Mouse (Mus musculus) embryonic stem cell, embryonic (primary cell): ENCODE data around the gene Apof.
"Not testable (repeated sequence)": the region's sequence is repeated elsewhere in the genome, so short reads cannot be mapped to it uniquely, and the experiment has no call there.

Source experiments
- CTCF ChIA-PET, 4 experiments: fragments of 300-600 bp in 2 of 4; fragments of 350-600 bp in 2 of 4; sonication (Branson Sonifier 250); formaldehyde crosslinking; loops; one replicate each; lab custom pipeline; 2022; ENCODE audit warnings: inconsistent platforms in 2 of 4; lab: Charles Lee
- POLR2A ChIA-PET, 4 experiments: fragments of 300-600 bp in 2 of 4; fragments of 350-600 bp in 2 of 4; sonication (Branson Sonifier 250); formaldehyde crosslinking; loops; one replicate each; lab custom pipeline; 2022; ENCODE audit warnings: antibody characterized with exemption in 4 of 4, inconsistent platforms in 1 of 4; lab: Charles Lee

Apof gene

GRCm38 (mm10) chr10:128270866-128271265 is 2.4 kb downstream of the Apof start:
- POLR2A ChIA-PET: interaction anchor here in 3 of 4 experiments (0.7 to 5.8 kb wide), 74 partner anchors 7 to 734 kb away, joined by 3 to 58 read pairs (median 5); partner anchors contain the start of genes Pan2 (in 3 of the 3), Rnf41 (in 3 of the 3), Apon (in 2 of the 3) and Baz2a (in 2 of the 3)
- CTCF ChIA-PET: interaction anchor here in 3 of 4 experiments (0.6 to 1.5 kb wide), 23 partner anchors 11 to 319 kb away, joined by 3 to 22 read pairs (median 4); partner anchors contain the start of genes Baz2a (in 1 of the 3), Erbb3 (in 1 of the 3), Myl6b (in 1 of the 3) and Nabp2 (in 1 of the 3)

GRCm38 (mm10) chr10:128271883-128272282 is 3.4 kb downstream of the Apof start:
- POLR2A ChIA-PET: interaction anchor here in 3 of 4 experiments (0.5 to 5.8 kb wide), 19 partner anchors 8 to 521 kb away, joined by 3 to 58 read pairs (median 3); partner anchors contain the start of genes Pan2 (in 2 of the 3), Cnpy2 (in 1 of the 3), Nabp2 (in 1 of the 3) and Rnf41 (in 1 of the 3)
- CTCF ChIA-PET: interaction anchor here (0.5 to 2.8 kb wide), 11 partner anchors 10 to 1193 kb away, joined by 3 to 31 read pairs (median 5); no protein-coding TSS in a partner anchor

GRCm38 (mm10) chr10:128272819-128273439 is 4.5 kb downstream of the Apof start:
- POLR2A ChIA-PET: interaction anchor here (0.5 to 5.8 kb wide), 27 partner anchors 9 to 275 kb away, joined by 3 to 58 read pairs (median 3); partner anchors contain the start of genes Cnpy2 (in 1 of the 4), Coq10a (in 1 of the 4) and Pan2 (in 1 of the 4)
- CTCF ChIA-PET: interaction anchor here (0.6 to 2.8 kb wide), 29 partner anchors 11 to 1072 kb away, joined by 3 to 31 read pairs (median 3); partner anchors contain the start of genes Pan2 (in 1 of the 4) and Timeless (in 1 of the 4)

- CTCF ChIA-PET: interaction anchor here in 2 of 4 experiments (0.6 to 0.7 kb wide), 3 partner anchors 29 to 1343 kb away, joined by 3 read pairs; no protein-coding TSS in a partner anchor
- POLR2A ChIA-PET: not testable (repeated sequence)
Measured at GRCm38 (mm10) chr10:128275374-128275773, 6.9 kb downstream of the Apof start.

- CTCF ChIA-PET: no interaction called here
- POLR2A ChIA-PET: interaction anchor here in 3 of 4 experiments (0.5 to 2.3 kb wide), 8 partner anchors 8 to 1033 kb away, joined by 3 to 11 read pairs (median 4); partner anchors contain the start of genes Il23a (in 1 of the 3), Pan2 (in 1 of the 3) and Stat2 (in 1 of the 3)
Measured at GRCm38 (mm10) chr10:128278158-128278557, 9.7 kb downstream of the Apof start.

GRCm38 (mm10) chr10:128280943-128281342 is 12.5 kb downstream of the Apof start:
- ChIA-PET CTCF (interaction anchor here in 2 of 4 experiments (0.7 to 1.8 kb wide), 3 partner anchors 11 to 54 kb away, joined by 3 to 7 read pairs (median 5); partner anchors contain the start of genes Pan2 (in 1 of the 2) and Stat2 (in 1 of the 2)), POLR2A (interaction anchor here in 3 of 4 experiments (0.5 to 5.2 kb wide), 9 partner anchors 10 to 186 kb away, joined by 3 to 58 read pairs (median 3); partner anchors contain the start of genes Apof (in 2 of the 3), Stat2 (in 2 of the 3), Cnpy2 (in 1 of the 3) and Gls2 (in 1 of the 3))

GRCm38 (mm10) chr10:128281682-128282081 is 13.2 kb downstream of the Apof start:
- POLR2A ChIA-PET: interaction anchor here (0.6 to 5.2 kb wide), 11 partner anchors 11 to 638 kb away, joined by 3 to 58 read pairs (median 4); partner anchors contain the start of genes Stat2 (in 3 of the 4), Apof (in 2 of the 4), Cnpy2 (in 1 of the 4) and Pan2 (in 1 of the 4)
- CTCF ChIA-PET: interaction anchor here in 3 of 4 experiments (0.6 to 1.8 kb wide), 4 partner anchors 11 to 87 kb away, joined by 3 to 7 read pairs (median 4); partner anchors contain the start of genes Coq10a (in 1 of the 3) and Stat2 (in 1 of the 3)

- POLR2A ChIA-PET: interaction anchor here (0.5 to 5.2 kb wide), 35 partner anchors 10 to 384 kb away, joined by 3 to 58 read pairs (median 5); partner anchors contain the start of genes Cnpy2 (in 4 of the 4), Stat2 (in 3 of the 4), Apof (in 2 of the 4) and Baz2a (in 2 of the 4)
- CTCF ChIA-PET: interaction anchor here (0.6 to 2.7 kb wide), 31 partner anchors 10 to 253 kb away, joined by 3 to 31 read pairs (median 4); partner anchors contain the start of genes Stat2 (in 3 of the 4), Baz2a (in 2 of the 4), Pan2 (in 2 of the 4) and Apof (in 1 of the 4)
Measured at GRCm38 (mm10) chr10:128282886-128283450, 14.5 kb downstream of the Apof start.

- ChIA-PET CTCF (interaction anchor here (0.5 to 2.7 kb wide), 69 partner anchors 9 to 310 kb away, joined by 3 to 31 read pairs (median 4); partner anchors contain the start of genes Baz2a (in 3 of the 4), Pan2 (in 3 of the 4), Stat2 (in 3 of the 4) and Apof (in 2 of the 4)), POLR2A (interaction anchor here (0.5 to 5.2 kb wide), 63 partner anchors 9 to 674 kb away, joined by 3 to 58 read pairs (median 4); partner anchors contain the start of genes Cnpy2 (in 4 of the 4), Baz2a (in 3 of the 4), Stat2 (in 3 of the 4) and Apof (in 2 of the 4))
Measured at GRCm38 (mm10) chr10:128283604-128284579, 15.4 kb downstream of the Apof start.

- POLR2A ChIA-PET: interaction anchor here in 3 of 4 experiments (0.5 to 6.1 kb wide), 12 partner anchors 10 to 220 kb away, joined by 3 to 49 read pairs (median 5); partner anchors contain the start of genes Cnpy2 (in 2 of the 3), Pan2 (in 2 of the 3) and Stat2 (in 2 of the 3)
Measured at GRCm38 (mm10) chr10:128290594-128290993, 22.1 kb downstream of the Apof start.

GRCm38 (mm10) chr10:128296370-128297090 is 28.1 kb downstream of the Apof start:
- ChIA-PET POLR2A (interaction anchor here in 3 of 4 experiments (0.5 to 3.3 kb wide), 31 partner anchors 11 to 263 kb away, joined by 3 to 15 read pairs (median 4); partner anchors contain the start of genes Cnpy2 (in 2 of the 3), Stat2 (in 2 of the 3), Apof (in 1 of the 3) and Cs (in 1 of the 3)), CTCF (interaction anchor here (0.7 to 2.2 kb wide), 7 partner anchors 13 to 628 kb away, joined by 3 to 10 read pairs (median 3); partner anchors contain the start of genes Nab2 (in 1 of the 4) and Stat2 (in 1 of the 4))

More at GRCm38 (mm10) chr10:128290594-128290993, 22.1 kb downstream of the Apof start:
- CTCF ChIA-PET: interaction anchor here in 1 of 4 experiments (1.3 kb wide), 1 partner anchor 20 kb away, joined by 3 read pairs; the partner anchor contains the start of gene Stat2

GRCm38 (mm10) chr10:128297221-128297620 is 28.8 kb downstream of the Apof start:
- ChIA-PET POLR2A (interaction anchor here in 3 of 4 experiments (0.5 to 3.3 kb wide), 34 partner anchors 12 to 262 kb away, joined by 3 to 15 read pairs (median 4); partner anchors contain the start of genes Cnpy2 (in 2 of the 3), Stat2 (in 2 of the 3), Zc3h10 (in 2 of the 3) and Apof (in 1 of the 3)), CTCF (interaction anchor here in 3 of 4 experiments (0.8 to 2.2 kb wide), 4 partner anchors 13 to 629 kb away, joined by 3 to 10 read pairs (median 4); partner anchors contain the start of gene Nab2 (in 1 of the 3))

GRCm38 (mm10) chr10:128297622-128298021 is 29.2 kb downstream of the Apof start:
- POLR2A ChIA-PET: interaction anchor here in 3 of 4 experiments (0.7 to 3.3 kb wide), 15 partner anchors 12 to 250 kb away, joined by 3 to 15 read pairs (median 4); partner anchors contain the start of genes Cnpy2 (in 2 of the 3), Stat2 (in 2 of the 3), Nabp2 (in 1 of the 3) and Rnf41 (in 1 of the 3)

GRCm38 (mm10) chr10:128298243-128298642 is 29.8 kb downstream of the Apof start:
- CTCF ChIA-PET: interaction anchor here in 1 of 4 experiments (2.2 kb wide), 1 partner anchor 15 kb away, joined by 10 read pairs; no protein-coding TSS in a partner anchor
- POLR2A ChIA-PET: interaction anchor here in 3 of 4 experiments (0.6 to 3.3 kb wide), 12 partner anchors 9 to 250 kb away, joined by 3 to 15 read pairs (median 5); partner anchors contain the start of genes Cnpy2 (in 2 of the 3), Stat2 (in 1 of the 3) and Zc3h10 (in 1 of the 3)

More at GRCm38 (mm10) chr10:128297622-128298021, 29.2 kb downstream of the Apof start:
- CTCF ChIA-PET: interaction anchor here in 2 of 4 experiments (1.4 to 2.2 kb wide), 2 partner anchors 14 kb away, joined by 3 to 10 read pairs; no protein-coding TSS in a partner anchor
